Mouse (Mus musculus): Measurements from ENCODE around the gene Rab36.

The Rab36 gene

GRCm38 (mm10) chr10:75070281-75070976, 33.6 kb downstream of the Rab36 start:
- DNase-seq (ENCODE audit: low read depth, low spot score), result no peak

- DNase-seq (ENCODE audit: low read depth, low spot score), result no peak
Measured at GRCm38 (mm10) chr10:75075665-75076064, 38.8 kb downstream of the Rab36 start.

- no peak for DNase-seq (ENCODE audit: low read depth, low spot score)
Measured at GRCm38 (mm10) chr10:75078174-75079128, 41.6 kb downstream of the Rab36 start.

GRCm38 (mm10) chr10:75085330-75085729, 48.5 kb downstream of the Rab36 start:
- DNase-seq (ENCODE audit: low read depth, low spot score), result no peak

- no peak for DNase-seq (ENCODE audit: low read depth, low spot score)
Measured at GRCm38 (mm10) chr10:75088471-75088870, 51.6 kb downstream of the Rab36 start.

GRCm38 (mm10) chr10:75091478-75092152, 54.8 kb downstream of the Rab36 start:
- DNase-seq (ENCODE audit: low read depth, low spot score), result no peak

GRCm38 (mm10) chr10:75093252-75093987, 56.6 kb downstream of the Rab36 start:
- DNase-seq (ENCODE audit: low read depth, low spot score), result peak; percentile 80

- no peak for DNase-seq (ENCODE audit: low read depth, low spot score)
Measured at GRCm38 (mm10) chr10:75094338-75094737, 57.5 kb downstream of the Rab36 start.

GRCm38 (mm10) chr10:75095216-75095615, 58.4 kb downstream of the Rab36 start:
- DNase-seq (ENCODE audit: low read depth, low spot score), result no peak

- DNase-seq (ENCODE audit: low read depth, low spot score), result peak; percentile 84
Measured at GRCm38 (mm10) chr10:75098446-75099183, 61.8 kb downstream of the Rab36 start.

- no peak for DNase-seq (ENCODE audit: low read depth, low spot score)
Measured at GRCm38 (mm10) chr10:75100298-75100697, 63.4 kb downstream of the Rab36 start.

- DNase-seq (ENCODE audit: low read depth, low spot score), result no peak
Measured at GRCm38 (mm10) chr10:75103502-75103901, 66.6 kb downstream of the Rab36 start.
